Mouse (Mus musculus) testis, postnatal 14 days (tissue): ENCODE measurements around the gene Hist1h1e.
A peak's percentile ranks its signal among the peaks of the same experiment; 100 is the strongest.
"Not testable (repeated sequence)": the region's sequence is repeated elsewhere in the genome, so short reads cannot be mapped to it uniquely, and the experiment has no call there.

Experiments used
- DNase-seq: peaks from one replicate; pipeline ENCODE4 v3.0.0; 2021; ENCODE audit warnings: low spot score

Gene Hist1h1e

DNA sequence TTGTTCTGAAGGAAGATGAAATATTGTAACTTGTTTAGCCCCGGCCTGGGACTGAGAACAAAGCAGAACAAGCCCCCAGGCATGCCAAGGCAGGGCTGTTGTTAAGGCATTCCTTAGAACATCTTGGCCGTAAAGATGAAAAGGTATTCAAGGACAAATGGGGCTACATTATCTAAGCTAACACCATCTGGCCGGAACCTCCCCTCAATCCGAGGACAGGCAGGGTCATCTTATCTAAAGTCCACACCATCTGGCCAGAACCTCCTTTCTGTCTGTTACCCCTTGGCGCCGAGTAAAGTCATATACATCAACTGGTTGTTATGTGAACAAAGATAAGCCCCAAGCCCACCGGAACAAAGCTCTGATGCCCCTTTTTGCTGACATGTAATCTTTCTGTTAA, 30.5 kb downstream of the Hist1h1e start:
- DNase-seq: not testable (repeated sequence)

DNA sequence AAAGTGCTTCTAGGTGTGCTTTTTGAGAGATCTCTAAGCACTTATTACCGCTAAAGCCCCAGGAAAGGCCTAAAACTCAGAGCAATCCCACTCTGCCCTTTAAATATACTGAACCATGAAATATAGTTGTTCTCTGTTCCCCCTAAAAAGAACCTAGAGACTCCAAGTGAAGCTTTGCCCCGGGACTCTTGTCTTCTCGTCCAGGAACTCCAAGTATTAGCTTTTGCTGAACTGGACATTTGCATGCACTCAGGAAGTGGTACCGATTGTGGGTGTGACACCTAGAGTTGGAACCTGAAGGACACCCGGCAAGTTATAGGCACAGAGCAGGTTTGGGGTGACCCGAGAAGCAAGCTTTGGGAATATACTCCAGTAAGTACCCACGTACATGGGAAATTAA, 31.2 kb downstream of the Hist1h1e start:
- no peak for DNase-seq

DNA sequence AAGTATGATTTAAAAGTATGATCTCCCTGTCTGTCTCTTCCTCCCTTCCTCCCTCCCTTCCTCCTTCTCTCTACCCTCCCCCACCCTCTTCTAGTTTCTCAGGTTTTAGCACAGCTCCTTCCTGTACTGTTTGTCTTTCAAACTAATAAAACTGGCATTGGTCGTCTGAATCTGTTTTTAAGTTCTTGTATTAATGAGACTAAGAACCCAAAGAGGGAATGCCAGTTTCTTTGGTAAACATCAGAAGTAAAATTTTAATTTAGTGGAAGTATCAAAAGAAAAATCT, 35.5 kb downstream of the Hist1h1e start:
- no peak for DNase-seq

DNA sequence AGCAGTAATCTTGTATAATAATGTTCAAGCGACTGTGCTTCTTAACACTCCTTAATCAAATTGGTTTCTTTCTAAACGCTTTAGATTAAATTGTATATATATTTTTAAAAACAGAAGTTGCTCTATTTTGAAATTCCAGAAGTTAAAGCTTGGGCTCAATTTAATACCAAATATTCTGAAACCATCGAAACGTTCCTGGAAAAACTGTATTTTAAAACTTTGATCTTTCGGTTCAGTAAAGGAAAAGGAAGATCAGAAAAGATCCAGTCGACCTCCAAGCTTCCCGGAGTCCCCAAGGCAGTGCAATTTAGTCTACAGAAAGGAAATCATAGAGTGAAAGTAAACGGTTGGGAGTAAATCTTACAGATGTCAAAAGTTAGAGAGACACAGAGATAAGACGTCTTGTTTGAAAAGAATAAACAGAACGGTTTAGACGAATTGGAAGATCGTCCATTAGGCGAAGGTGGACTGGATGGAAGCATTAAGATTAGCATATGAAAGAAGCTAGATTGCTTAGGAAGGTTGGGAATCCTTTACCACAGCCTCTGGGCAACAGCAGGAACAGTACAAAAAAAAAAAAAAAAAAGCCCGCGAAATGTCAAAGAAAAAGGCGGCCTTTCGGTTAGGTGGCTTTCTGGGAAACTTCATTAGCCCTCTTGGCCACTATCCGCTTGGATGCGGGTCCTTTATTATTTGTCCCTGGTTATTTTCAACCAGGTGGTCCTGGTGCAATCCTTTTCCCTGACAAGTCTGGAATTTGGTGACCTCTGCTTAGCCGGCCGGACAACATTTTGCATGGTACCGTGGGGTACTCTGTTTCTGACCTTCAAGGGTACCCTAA, 36.0 kb downstream of the Hist1h1e start:
- DNase-seq: no peak

GRCm38 (mm10) chr13:23585442-23586098, 36.8 kb downstream of the Hist1h1e start:
- peak; percentile 79 for DNase-seq

- peak; percentile 41 for DNase-seq
These were observed 37.3 kb downstream of the Hist1h1e start for GRCm38 (mm10) chr13:23585029-23585441.

GRCm38 (mm10) chr13:23584331-23584730, 38.0 kb downstream of the Hist1h1e start:
- no peak for DNase-seq

DNA sequence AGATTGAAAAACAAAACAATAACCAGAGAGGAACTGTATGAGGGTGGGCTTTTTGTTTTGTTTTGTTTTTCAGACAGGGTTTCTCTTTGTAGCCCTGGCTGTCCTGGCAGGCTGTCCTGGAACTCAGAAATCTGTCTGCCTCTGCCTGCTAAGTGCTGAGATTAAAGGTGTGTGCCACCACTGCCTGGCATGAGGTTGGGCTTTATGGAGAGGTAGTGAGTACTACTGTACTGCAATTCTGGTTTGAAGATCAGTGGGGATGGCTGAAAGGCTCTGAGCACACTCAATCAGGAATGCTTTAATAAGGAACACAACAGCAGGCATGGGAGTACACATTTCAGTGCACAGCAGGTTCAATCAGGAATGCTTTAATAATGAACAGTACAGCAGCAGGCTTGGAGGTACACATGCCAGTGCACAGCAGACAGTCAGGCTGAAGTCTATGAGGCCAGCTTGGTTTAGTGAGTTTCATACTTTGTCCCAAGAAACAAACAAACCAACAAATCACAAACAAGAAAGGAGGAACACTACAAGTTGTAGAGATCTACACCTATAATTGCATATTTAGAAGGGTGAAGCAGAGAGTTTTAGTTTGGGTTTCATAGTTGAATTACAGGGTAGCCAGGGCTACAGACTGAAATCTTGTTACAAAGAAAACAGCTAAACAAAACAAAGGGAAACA, 38.8 kb downstream of the Hist1h1e start:
- DNase-seq: no peak

DNA sequence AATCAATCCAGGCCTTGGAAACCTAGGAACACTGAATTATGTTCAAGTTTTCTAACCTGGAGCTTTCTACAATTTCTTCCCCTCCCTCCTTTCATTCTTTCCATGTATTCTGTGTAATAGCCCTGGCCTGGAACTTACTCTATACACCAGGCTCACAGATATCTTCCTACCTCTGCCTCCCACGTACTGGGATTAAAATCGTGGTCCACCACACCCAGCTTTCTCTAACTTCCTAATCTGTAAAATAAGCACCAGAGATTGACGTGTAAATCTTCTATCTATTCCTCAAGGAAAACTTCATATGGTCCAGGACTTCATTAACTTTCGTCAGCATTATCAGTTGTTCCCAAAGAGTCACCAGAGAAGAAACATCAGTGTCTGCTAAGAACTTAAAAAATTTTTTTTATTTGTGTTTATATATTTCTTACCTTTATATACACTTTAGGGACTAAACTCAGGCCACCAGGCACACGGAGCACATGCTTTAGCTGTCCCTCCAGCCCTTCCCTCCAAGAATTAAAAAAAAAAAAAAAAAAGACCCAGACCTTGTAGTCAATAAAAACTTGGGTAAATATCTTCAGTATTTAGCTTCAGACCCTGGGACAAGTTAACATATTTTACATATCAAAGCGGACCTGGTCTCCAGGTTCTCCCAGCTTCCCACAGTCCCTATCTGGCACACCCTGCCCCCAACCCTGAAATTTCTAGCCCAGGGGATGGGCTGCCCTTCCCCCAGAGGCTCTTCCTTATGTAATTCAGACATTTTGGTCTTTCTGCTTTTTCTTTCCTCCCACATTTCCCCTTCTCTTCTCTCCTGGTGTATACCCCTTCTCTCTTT, 39.9 kb downstream of the Hist1h1e start:
- DNase-seq: no peak

- DNase-seq: peak; percentile 95
These were observed 40.7 kb downstream of the Hist1h1e start, which contains the start of gene Hist1h4d for GRCm38 (mm10) chr13:23581408-23582218. Gene Hist1h4d (plus strand): TSS chr13:23581598.

DNA sequence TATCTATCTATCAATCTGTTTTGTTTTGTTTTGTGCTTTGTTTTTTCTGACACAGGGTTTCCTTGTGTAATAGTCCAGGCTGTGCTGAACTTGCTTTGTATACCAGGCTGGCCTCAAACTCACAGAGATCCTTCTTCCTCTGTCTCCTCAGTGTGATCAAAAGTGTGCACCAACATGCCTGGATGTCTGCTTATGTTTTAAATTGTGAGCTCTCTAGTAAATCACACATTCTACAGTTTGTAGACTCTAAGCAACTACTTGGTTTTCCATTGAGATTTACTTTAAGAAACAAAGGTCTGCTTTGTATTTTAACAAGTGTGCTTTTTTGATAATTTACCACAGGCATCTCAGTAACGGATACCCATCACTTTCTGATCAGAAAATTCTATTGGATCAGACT, 44.5 kb downstream of the Hist1h1e start:
- no peak for DNase-seq

DNA sequence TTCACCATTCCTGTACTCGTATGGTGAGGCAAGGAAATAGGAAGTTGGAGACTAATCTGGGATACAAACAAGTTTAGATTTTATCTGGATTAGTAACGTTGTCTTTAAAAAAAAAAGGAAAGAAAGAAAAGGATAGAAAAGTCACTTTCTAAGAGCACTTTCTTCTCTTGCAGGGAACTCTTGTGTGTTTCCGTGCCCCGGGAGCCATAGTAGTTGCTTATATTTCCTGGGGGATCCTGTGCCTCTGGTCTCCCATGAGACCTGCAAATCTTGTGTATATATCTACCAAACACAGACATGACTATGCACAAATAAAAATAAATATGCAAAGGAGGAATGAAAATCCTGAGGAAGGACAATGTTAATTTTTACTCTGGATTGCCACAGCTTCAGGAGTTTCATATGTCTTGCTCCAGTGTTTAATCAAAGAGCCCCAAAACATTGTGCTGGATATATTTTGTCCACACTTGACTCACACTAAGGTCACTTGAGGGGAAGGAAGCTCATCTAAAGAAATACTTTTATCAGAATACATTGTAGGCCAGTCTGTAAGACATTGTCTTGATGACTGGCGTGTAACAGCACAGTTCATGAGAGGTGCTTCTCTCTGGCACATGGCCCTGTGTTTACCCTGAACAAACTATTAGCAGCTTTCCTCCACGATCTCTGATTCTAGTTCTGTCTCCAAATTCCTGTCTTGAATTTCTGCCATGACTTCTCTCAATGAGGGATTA, 45.3 kb downstream of the Hist1h1e start:
- DNase-seq: no peak

- DNase-seq: no peak
These were observed 45.9 kb downstream of the Hist1h1e start for GRCm38 (mm10) chr13:23576351-23576881.

DNA sequence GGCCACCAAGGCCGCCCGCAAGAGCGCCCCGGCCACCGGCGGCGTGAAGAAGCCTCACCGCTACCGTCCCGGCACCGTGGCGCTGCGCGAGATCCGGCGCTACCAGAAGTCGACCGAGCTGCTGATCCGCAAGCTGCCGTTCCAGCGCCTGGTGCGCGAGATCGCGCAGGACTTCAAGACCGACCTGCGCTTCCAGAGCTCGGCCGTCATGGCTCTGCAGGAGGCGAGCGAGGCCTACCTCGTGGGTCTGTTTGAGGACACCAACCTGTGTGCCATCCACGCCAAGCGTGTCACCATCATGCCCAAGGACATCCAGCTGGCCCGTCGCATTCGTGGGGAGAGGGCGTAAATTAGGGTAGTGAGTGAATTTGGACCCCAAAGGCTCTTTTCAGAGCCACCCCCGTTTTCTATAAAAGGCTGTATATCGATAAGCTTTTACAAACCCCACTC, 46.5 kb downstream of the Hist1h1e start:
- DNase-seq: not testable (repeated sequence)

GRCm38 (mm10) chr13:23575271-23575851, 47.0 kb downstream of the Hist1h1e start, which contains the start of gene Hist1h3d:
Gene Hist1h3d (plus strand): TSS chr13:23575763.
- DNase-seq: peak; percentile 49

GRCm38 (mm10) chr13:23574546-23575170, 47.7 kb downstream of the Hist1h1e start:
- DNase-seq: not testable (repeated sequence)

- DNase-seq: peak; percentile 93
These were observed 48.3 kb downstream of the Hist1h1e start, which contains the start of the genes Hist1h2bf and Hist1h2ad for GRCm38 (mm10) chr13:23573898-23574524. Gene Hist1h2bf (minus strand): TSS chr13:23574196. Gene Hist1h2ad (plus strand): TSS chr13:23574381.
